8 mouse cellular contexts compared by ENCODE assay signal in the genomic region with DNA sequence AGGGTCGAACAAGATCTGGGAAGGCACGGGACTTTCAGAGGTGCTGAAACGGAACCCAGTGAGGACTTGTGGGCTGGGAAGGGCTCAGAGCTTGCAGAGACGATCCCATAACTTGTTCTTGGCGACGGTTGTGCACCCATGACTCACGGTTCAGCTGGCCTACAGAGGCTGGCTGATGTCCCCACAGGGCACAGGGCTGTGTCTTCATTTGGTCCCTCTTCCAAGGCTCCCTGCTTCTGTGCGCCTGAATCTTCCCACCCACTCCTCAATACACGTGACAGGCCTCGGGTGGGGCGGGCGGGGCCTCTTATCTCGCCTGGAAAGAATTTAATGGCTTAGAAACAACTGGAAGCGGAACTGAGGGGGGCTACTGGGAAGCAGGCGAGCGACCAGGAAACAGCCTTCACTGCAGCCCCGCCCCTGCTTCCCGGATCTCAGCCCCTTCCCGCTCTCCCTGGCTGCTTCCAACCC. TPM values are rescaled to one million over a fixed set of nuclear protein-coding genes. Genes with fewer than 3 reads are reported as not detected.
DNase-seq lines count a peak whose midpoint lies in the region; ATAC-seq and TF ChIP-seq lines count a peak whose summit lies in the region.

No protein-coding gene starts in this region.

- H3K9ac ChIP-seq in heart, embryonic 16.5 days (ENCODE audit: low read length) = no peak overlapping the region
- no peak overlapping the region for H3K9ac ChIP-seq in midbrain, embryonic 12.5 days (replicated peaks)

- H3K36me3 ChIP-seq in E14TG2a.4 (ENCODE audit: insufficient read depth, low read length) = no peaks in the 10 kb centered on the region
- H3K36me3 ChIP-seq in heart, embryonic 16.5 days (ENCODE audit: control insufficient read depth, insufficient read depth) = no peaks in the 10 kb centered on the region
- H3K36me3 ChIP-seq in midbrain, embryonic 12.5 days = no peaks in the 10 kb centered on the region

- H3K27me3 ChIP-seq in E14TG2a.4 (ENCODE audit: insufficient read depth, low read length) = peaks cover 53% of the 10 kb centered on the region
- peaks cover 6% of the 10 kb centered on the region for H3K27me3 ChIP-seq in heart, embryonic 16.5 days (ENCODE audit: control insufficient read depth, insufficient read depth, low read length)
- H3K27me3 ChIP-seq in midbrain, embryonic 12.5 days = peaks cover 53% of the 10 kb centered on the region

- H3K4me3 ChIP-seq in E14TG2a.4 (replicated peaks; ENCODE audit: low read length) = peak overlapping the region; percentile 41
- peak overlapping the region; percentile 46 for H3K4me3 ChIP-seq in brown adipose tissue, adult 24 weeks (ENCODE audit: insufficient read depth, low read depth, low read length)
- H3K4me3 ChIP-seq in heart, embryonic 16.5 days (ENCODE audit: low read length) = peak overlapping the region; percentile 38
- no peak overlapping the region for H3K4me3 ChIP-seq in midbrain, embryonic 12.5 days

- 3% methylated on average over 19 of the region's 19 CpGs for WGBS in heart, embryonic 16.5 days
- WGBS in midbrain, embryonic 12.5 days = 12% methylated on average over 19 of the region's 19 CpGs

- DNase-seq in kidney, postnatal 25 days = peak; percentile 80 to 90
- DNase-seq in spleen, postnatal 10 days (ENCODE audit: low spot score in 2 of 2) = no peak
- DNase-seq in layer of hippocampus, adult 9-11 months = no peak
- DNase-seq in spleen, postnatal 36 days (ENCODE audit: low spot score in 2 of 2) = no peak

- TF ChIP-seq CTCF in E14TG2a.4 (conservative IDR thresholded peaks at IDR 0.05; ENCODE audit: low read length) = no peak

- H3K4me2 ChIP-seq in heart, embryonic 16.5 days (ENCODE audit: low read depth, low read length) = peak overlapping the region; percentile 39
- peak overlapping the region; percentile 28 for H3K4me2 ChIP-seq in midbrain, embryonic 12.5 days (replicated peaks)

- peak overlapping the region; percentile 79 for H3K27ac ChIP-seq in brown adipose tissue, adult 24 weeks (replicated peaks; ENCODE audit: low read depth, low read length)
- H3K27ac ChIP-seq in heart, embryonic 16.5 days (ENCODE audit: low read length) = peak overlapping the region; percentile 37; the same call in 1 of the 2 replicates
- no peak overlapping the region for H3K27ac ChIP-seq in midbrain, embryonic 12.5 days (replicated peaks)

- ATAC-seq in heart, embryonic 16.5 days (replicated peaks; ENCODE audit: extremely low read depth, insufficient read depth, low FRiP score) = peak; percentile 43; the same call in 1 of the 2 replicates
- no peak for ATAC-seq in midbrain, embryonic 12.5 days (ENCODE audit: low FRiP score, low read depth)

- H3K4me1 ChIP-seq in E14TG2a.4 (replicated peaks; ENCODE audit: low read depth, low read length) = peaks cover 39% of the 10 kb centered on the region
- peaks cover 4% of the 10 kb centered on the region for H3K4me1 ChIP-seq in brown adipose tissue, adult 24 weeks (ENCODE audit: control insufficient read depth, insufficient read depth, insufficient read length, low read length)
- H3K4me1 ChIP-seq in heart, embryonic 16.5 days (ENCODE audit: control insufficient read depth, insufficient read depth, low read length) = peaks cover 10% of the 10 kb centered on the region
- H3K4me1 ChIP-seq in midbrain, embryonic 12.5 days = peaks cover 6% of the 10 kb centered on the region

- no peaks in the 10 kb centered on the region for H3K9me3 ChIP-seq in E14TG2a.4 (ENCODE audit: low read length)
- no peaks in the 10 kb centered on the region for H3K9me3 ChIP-seq in heart, embryonic 16.5 days (replicated peaks; ENCODE audit: control insufficient read depth, low read length)
- no peaks in the 10 kb centered on the region for H3K9me3 ChIP-seq in midbrain, embryonic 12.5 days

RNA-seq across cellular contexts. Expression of a gene that starts 9.2 kb away (rescaled TPM):
- 9.7 and 10.1 TPM in 2 replicates for polyA plus RNA-seq in brown adipose tissue, adult 24 weeks (2012; ENCODE audit: insufficient read depth, insufficient read length, missing spikeins)
- 2.5 and 2.8 TPM in 2 replicates for polyA plus RNA-seq in heart, embryonic 16.5 days (2015; fragmentation: Nextera tagmentation; extraction: Ambion mirVana)
- 0.04 and 0.05 TPM in 2 replicates for polyA plus RNA-seq in midbrain, embryonic 12.5 days (2016; fragmentation: Nextera tagmentation; extraction: Ambion mirVana)

RNA-seq across cellular contexts. Expression of a gene that starts 14.2 kb away (rescaled TPM):
- 16.2 and 17.1 TPM in 2 replicates for polyA plus RNA-seq in brown adipose tissue, adult 24 weeks (2012; ENCODE audit: insufficient read depth, insufficient read length, missing spikeins)
- 45.7 and 46.7 TPM in 2 replicates for polyA plus RNA-seq in heart, embryonic 16.5 days (2015; fragmentation: Nextera tagmentation; extraction: Ambion mirVana)
- polyA plus RNA-seq in midbrain, embryonic 12.5 days (2016; fragmentation: Nextera tagmentation; extraction: Ambion mirVana) = 116 and 121 TPM in 2 replicates

RNA-seq across cellular contexts. Expression of a gene that starts 16.6 kb away (rescaled TPM):
- polyA plus RNA-seq in brown adipose tissue, adult 24 weeks (2012; ENCODE audit: insufficient read depth, insufficient read length, missing spikeins) = 11.1 and 26.4 TPM in 2 replicates
- 11.7 and 12.3 TPM in 2 replicates for polyA plus RNA-seq in heart, embryonic 16.5 days (2015; fragmentation: Nextera tagmentation; extraction: Ambion mirVana)
- 16.4 and 18.1 TPM in 2 replicates for polyA plus RNA-seq in midbrain, embryonic 12.5 days (2016; fragmentation: Nextera tagmentation; extraction: Ambion mirVana)

RNA-seq across cellular contexts. Expression of a gene that starts 31.8 kb away (rescaled TPM):
- not detected in 2 replicates for polyA plus RNA-seq in brown adipose tissue, adult 24 weeks (2012; ENCODE audit: insufficient read depth, insufficient read length, missing spikeins)
- polyA plus RNA-seq in heart, embryonic 16.5 days (2015; fragmentation: Nextera tagmentation; extraction: Ambion mirVana) = 0.64 and 2.1 TPM in 2 replicates
- polyA plus RNA-seq in midbrain, embryonic 12.5 days (2016; fragmentation: Nextera tagmentation; extraction: Ambion mirVana) = 3.9 and 4.2 TPM in 2 replicates

RNA-seq across cellular contexts. Expression of a gene that starts 32.8 kb away (rescaled TPM):
- 30.2 and 32.3 TPM in 2 replicates for polyA plus RNA-seq in brown adipose tissue, adult 24 weeks (2012; ENCODE audit: insufficient read depth, insufficient read length, missing spikeins)
- polyA plus RNA-seq in heart, embryonic 16.5 days (2015; fragmentation: Nextera tagmentation; extraction: Ambion mirVana) = 26.7 and 27.3 TPM in 2 replicates
- 21.3 and 23.8 TPM in 2 replicates for polyA plus RNA-seq in midbrain, embryonic 12.5 days (2016; fragmentation: Nextera tagmentation; extraction: Ambion mirVana)

Comparison
In these comparisons a context has a peak if more than half of its experiments do, and no peak if none do; other contexts are left out.
1. DNase-seq: peak in kidney, postnatal 25 days (2 of 2); none in spleen, postnatal 10 days (0 of 2), layer of hippocampus, adult 9-11 months (single experiment) and spleen, postnatal 36 days (0 of 2).